Mouse (Mus musculus) adrenal gland, postnatal 25 days (tissue): Measurements from ENCODE around the gene Fam24b. TPM values are rescaled to one million over a fixed set of nuclear protein-coding genes. Genes with fewer than 3 reads are reported as not detected.

ENCODE experiments used
- DNase-seq: peaks from one replicate; pipeline ENCODE4 v3.0.0; 2021; ENCODE audit warnings: mixed read lengths
- long read RNA-seq: library from polyadenylated mRNA; stranded (forward); transcript quantifications from one replicate; pipeline ENCODE4 v2.0.0, GENCODE M21; 2021
- total RNA-seq: library from RNA; stranded (reverse); gene quantifications from 2 replicates; pipeline ENCODE4 v1.2.3, GENCODE M21; 2021

Gene Fam24b
- total RNA-seq = not detected in 2 replicates
- long read RNA-seq = 0 reads

- DNase-seq = no peak
These were observed at the start of gene Fam24b for GRCm38 (mm10) chr7:131329416-131329815. Fam24b (minus strand) TSS chr7:131329516.

DNA sequence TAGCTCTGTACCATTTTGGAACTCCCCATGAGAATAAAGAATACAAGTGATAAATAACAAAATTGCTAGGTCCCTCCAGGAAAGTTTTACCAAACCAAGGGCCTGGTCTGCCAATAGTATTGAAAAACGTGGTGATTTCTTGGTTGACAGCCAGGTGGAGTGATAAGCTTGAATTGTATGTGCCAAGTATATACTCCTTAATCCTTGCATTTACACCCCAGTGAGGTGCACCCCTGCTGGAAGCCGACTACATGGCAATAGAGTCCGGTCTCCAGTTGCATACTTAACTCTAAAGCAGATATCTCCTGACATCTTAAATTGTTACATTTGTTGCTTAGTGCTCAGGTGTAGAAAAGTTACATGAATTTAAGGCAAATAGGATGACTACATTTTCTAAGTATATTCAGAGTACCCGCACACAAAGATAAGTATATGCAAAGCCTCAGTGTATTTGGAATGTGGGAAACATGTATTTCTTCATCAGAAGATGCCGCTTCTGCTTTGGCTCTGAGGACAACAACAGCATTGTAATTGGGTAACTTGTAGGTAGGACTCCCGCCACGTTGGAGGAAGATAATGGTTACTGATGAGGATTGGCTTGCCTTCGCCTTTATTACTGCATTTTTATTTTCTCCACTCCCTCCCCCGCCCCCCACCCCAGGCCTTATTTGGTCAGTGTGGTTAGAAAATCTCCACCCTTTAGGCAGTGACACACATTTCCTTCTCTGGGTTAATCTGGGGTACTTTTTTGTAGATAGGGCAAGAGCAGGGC lies 42.8 kb upstream of the Fam24b start:
- no peak for DNase-seq

DNA sequence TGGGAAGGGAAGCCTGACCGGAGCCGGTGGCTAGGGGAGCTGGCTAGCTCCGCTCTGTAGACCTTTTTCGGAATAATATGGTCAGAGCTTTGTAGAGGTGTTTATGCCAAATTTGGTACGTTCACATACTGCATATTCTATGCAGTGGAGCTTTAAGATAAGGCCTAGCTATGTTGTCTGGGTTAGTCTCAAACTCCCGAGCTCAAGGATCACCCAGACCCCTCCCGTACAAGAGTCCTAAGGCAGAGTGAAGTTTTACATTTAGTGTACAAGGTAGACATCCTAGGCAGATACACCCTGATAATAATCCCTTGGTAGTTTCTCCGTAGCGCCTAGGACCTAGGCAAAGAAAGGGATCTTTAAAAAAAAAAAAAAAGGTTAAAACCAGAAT lies 42.1 kb upstream of the Fam24b start:
- DNase-seq = no peak

- peak; percentile 91 for DNase-seq
These were observed 41.5 kb upstream of the Fam24b start, which contains the start of gene Pstk for GRCm38 (mm10) chr7:131370648-131371469. Pstk (plus strand) TSS chr7:131371141.

DNA sequence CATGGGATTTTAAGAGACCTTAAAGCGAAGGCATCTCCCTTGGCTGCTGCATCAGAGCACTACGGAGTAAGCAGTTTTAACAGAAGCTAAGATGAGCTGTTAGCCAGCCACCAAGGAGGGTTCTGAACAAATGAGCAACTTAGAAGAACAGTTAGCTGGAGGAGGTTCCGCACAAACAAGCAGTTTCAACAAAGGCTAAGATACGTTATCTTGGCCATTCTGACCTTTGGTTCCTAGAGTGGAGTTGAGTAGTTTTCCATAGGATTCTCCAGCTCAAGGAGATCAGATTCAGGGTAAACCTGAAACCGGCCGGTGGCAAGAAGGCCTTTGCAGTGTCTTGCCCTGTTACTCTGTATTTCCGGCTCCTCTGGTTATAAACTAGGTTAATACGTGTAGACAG lies 34.8 kb upstream of the Fam24b start:
- DNase-seq = no peak

DNA sequence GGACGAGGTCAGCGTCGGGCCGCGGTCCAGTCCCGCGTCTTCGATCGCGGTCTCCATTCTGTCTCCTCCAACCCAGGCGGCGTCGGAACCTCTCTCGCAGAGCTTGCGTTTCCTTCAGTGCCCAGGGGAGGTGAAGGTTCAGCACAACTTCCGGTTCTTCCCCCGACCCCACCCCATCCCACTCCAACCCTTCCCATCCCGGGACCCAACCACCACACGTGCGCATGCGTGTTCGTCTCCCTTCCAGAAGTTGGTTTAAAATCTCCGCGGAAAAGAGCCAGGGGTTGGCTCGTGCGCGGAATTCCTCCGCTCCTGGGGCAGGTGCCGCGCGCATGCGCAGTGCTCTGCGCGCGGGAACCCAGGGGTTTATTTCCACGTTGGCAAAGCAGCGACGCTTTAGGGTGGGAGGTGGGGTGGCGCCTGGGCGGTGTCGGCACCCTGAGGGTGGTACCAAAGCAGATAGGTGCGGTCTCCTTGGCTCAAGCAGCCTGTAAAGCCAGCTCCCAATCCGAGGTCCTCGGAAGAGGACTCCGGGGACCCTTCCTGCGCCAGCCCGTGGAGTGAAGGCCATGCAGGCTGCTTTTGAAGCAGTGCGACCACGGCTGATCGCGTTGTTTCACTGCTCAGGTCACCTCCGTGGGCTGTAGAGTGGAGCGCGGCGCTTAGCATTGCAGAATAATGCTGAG lies 33.4 kb upstream of the Fam24b start, which contains the start of gene 2310057M21Rik:
TSS of gene 2310057M21Rik (minus strand) at position 145 of the 686 bp plus-strand sequence.
- peak; percentile 95 for DNase-seq

- DNase-seq = no peak
These were observed 32.9 kb upstream of the Fam24b start for GRCm38 (mm10) chr7:131362269-131362614.

- no peak for DNase-seq
These were observed 26.8 kb upstream of the Fam24b start for GRCm38 (mm10) chr7:131356105-131356504.

GRCm38 (mm10) chr7:131345856-131346541 lies 16.7 kb upstream of the Fam24b start:
- DNase-seq = no peak

- no peak for DNase-seq
These were observed 8.3 kb upstream of the Fam24b start for GRCm38 (mm10) chr7:131337502-131338068.

GRCm38 (mm10) chr7:131333564-131333963 lies 4.2 kb upstream of the Fam24b start, which contains the start of gene Fam24a:
Fam24a (plus strand) TSS chr7:131333864.
- DNase-seq = no peak

DNA sequence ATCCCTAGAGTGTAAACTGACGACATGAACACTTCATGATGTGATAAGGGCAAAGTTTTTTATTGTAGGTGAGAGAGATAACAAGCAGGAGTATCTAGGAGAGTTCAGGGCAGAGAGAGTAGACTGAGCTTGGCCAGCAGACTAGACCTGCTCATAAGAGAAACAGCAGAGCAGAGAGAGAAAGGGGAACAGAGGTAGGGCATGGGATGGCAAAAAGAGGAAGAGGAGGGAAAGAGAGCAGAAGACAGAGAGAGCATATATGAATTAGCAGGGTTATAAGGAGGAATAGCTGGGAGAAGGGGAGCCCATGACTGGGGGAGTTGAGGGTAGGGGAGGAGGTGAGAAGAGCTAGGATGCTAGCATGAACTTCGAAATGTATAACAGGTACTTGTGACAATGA lies 2.4 kb upstream of the Fam24b start:
- no peak for DNase-seq

DNA sequence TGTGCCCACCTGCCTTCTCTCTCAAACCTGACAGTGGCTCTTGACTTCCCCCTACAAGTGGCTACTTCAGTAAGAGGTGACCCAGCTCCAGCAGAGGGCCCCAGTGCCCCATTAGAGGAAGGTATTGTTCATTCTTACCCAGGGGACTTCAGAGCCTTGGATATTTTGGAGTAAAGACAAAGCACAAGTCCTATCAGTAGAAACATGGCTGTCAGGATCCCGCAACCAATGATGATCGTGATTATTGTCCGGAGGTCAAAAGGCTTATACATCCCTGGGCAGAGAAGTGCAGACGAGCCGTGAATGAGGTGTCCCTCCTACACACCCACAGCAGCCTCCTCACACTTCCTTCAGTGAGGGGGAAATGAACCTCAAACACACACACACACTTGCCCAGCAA lies 2.3 kb downstream of the Fam24b start:
- DNase-seq = no peak

DNA sequence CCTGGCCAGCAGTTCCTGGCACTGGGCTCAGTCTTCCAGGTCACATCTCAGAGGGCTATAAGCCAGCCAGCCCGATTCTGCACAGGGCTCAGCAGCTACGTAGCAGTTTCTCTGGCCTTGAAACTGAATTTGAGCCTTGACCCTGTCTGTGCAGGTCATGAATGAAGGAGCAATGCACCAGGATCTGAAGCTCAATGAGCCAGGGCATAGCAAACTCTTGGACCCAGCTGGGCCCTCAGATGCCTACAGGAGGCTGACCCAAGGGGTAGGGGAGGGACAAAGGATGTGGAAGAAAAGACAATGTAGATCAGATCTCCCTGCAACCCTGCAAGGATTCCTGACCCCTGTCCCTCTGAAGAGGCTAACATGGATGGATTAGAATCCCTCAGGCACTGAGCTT lies 7.1 kb downstream of the Fam24b start, which contains the start of gene Cuzd1:
TSS of gene Cuzd1 (minus strand) at position 101 of the 400 bp plus-strand sequence.
- no peak for DNase-seq

DNA sequence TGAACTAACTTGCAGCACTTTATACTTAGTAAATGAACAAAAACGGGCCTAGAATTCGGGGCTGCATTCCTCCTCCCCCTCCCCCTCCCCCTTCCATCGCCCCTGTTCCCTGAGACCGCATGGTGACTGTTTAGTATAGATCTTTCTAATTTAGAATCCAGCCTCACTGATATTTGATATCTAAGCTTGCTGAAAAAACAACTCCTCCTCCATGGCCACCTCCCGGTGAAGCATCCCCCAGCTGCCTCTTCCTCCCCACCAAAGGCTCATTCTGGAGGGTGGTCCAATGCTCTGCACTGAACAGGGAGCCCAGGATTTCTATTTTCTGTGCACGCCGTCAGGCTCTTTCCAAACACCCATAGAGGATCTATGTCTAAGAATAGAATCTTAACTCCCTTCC lies 11.0 kb downstream of the Fam24b start:
- no peak for DNase-seq

GRCm38 (mm10) chr7:131317587-131317986 lies 11.7 kb downstream of the Fam24b start:
- DNase-seq = no peak

DNA sequence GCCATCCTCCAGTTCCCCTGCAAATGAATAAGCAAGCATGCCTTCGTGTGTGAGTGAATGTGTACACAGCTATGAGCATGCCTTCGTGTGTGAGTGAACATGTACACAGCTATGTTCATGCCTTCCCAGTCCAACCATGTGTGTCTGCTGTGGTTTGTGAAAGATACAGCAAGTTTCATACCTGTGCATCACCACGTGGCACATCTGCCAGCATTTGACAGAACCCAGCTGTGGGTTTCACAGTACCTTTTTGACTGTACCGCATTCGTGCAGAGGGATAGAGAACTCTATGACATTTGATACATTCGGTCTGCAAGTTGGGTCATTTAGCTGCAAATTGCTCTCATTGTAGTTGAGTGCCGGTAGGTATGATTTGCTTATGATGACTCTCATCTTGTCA lies 14.8 kb downstream of the Fam24b start:
- no peak for DNase-seq

- DNase-seq = no peak
These were observed 22.6 kb downstream of the Fam24b start for GRCm38 (mm10) chr7:131306733-131307132.

GRCm38 (mm10) chr7:131303340-131303739 lies 26.0 kb downstream of the Fam24b start:
- no peak for DNase-seq

DNA sequence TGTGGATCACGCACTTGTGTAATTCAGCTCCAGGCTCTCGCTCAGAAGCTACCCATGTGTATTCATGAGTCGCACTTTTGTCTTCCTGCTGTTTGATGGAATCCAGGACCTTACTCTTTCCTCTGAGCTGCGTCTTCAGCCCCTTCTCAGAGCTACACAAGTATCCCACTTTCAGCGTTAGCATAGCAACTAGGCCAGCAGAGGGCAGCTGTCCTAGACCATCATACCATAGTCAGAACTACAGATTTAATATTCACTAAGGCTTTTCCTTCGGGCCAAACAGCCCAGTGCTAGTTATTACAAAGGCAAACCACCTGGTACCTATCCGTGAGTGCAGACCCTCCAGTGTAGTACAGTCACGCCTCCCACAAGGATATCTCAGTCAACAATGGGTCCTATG lies 32.2 kb downstream of the Fam24b start:
- no peak for DNase-seq
